Comparison of ENCODE assay signal across 21 mouse cellular contexts in genomic region chr2:92658293-92659150, GRCm38 (mm10). TPM values are rescaled to one million over a fixed set of nuclear protein-coding genes. Genes with fewer than 3 reads are reported as not detected.
DNase-seq lines count a peak whose midpoint lies in the region; ATAC-seq and TF ChIP-seq lines count a peak whose summit lies in the region.
"Had no signal": no experiment of that assay in that cellular context is flagged by ENCODE, and none has a peak within 500 bp of the region (broad histone marks: within the 10 kb centered on the region; RNA-seq: fewer than 3 reads in every experiment).

No protein-coding gene starts in this region.

- no peak for DNase-seq in midbrain, embryonic 10.5 days (ENCODE audit: low spot score)
- no peak for DNase-seq in midbrain, embryonic 14.5 days
- no peak for DNase-seq in MEL (ENCODE audit: low read depth, low spot score)
- DNase-seq in spleen, postnatal 14 days (ENCODE audit: low spot score in 2 of 2) = no peak
- DNase-seq in right cerebral cortex, postnatal 25 days = no peak
- no peak for DNase-seq in lung, postnatal 25 days (ENCODE audit: low spot score)
- DNase-seq: adrenal gland, postnatal 25 days; cerebellum, adult 11 months; cerebellum, adult 8-10 months; cerebellum, postnatal 14 days; gastrocnemius, postnatal 10 days; heart, adult 18-20 months; heart, postnatal 10 days; heart, postnatal 4 days had no signal

- no peak overlapping the region for H3K9ac ChIP-seq in midbrain, embryonic 14.5 days (replicated peaks; ENCODE audit: low read length)
- H3K9ac ChIP-seq in MEL (ENCODE audit: control insufficient read depth, low read depth, low read length, poor library complexity, severe bottlenecking) = no peak overlapping the region
- H3K9ac ChIP-seq in midbrain, embryonic 12.5 days (replicated peaks) = no peak overlapping the region
- H3K9ac ChIP-seq: embryonic facial prominence, embryonic 13.5 days; hindbrain, embryonic 13.5 days; intestine, embryonic 15.5 days had no signal

- no peaks in the 10 kb centered on the region for H3K36me3 ChIP-seq in midbrain, embryonic 10.5 days
- H3K36me3 ChIP-seq in midbrain, embryonic 14.5 days (ENCODE audit: control insufficient read depth, insufficient read depth, low read length) = no peaks in the 10 kb centered on the region
- peaks cover 0 to 18% of the 10 kb centered on the region in 2 experiments; a peak in 2 of 4 replicates for H3K36me3 ChIP-seq in MEL (ENCODE audit: control insufficient read depth in 1 of 2, insufficient read depth in 2 of 2, low read length in 2 of 2)
- H3K36me3 ChIP-seq in midbrain, embryonic 12.5 days = no peaks in the 10 kb centered on the region
- H3K36me3 ChIP-seq: embryonic facial prominence, embryonic 13.5 days; heart, embryonic 10.5 days; hindbrain, embryonic 13.5 days; intestine, embryonic 15.5 days had no signal

- H3K4me2 ChIP-seq in midbrain, embryonic 14.5 days (ENCODE audit: low read length) = no peak overlapping the region
- H3K4me2 ChIP-seq in midbrain, embryonic 12.5 days (replicated peaks) = no peak overlapping the region
- H3K4me2 ChIP-seq: embryonic facial prominence, embryonic 13.5 days; hindbrain, embryonic 13.5 days; intestine, embryonic 15.5 days had no signal

- H3K4me1 ChIP-seq in midbrain, embryonic 10.5 days = peaks cover 30% of the 10 kb centered on the region
- no peaks in the 10 kb centered on the region for H3K4me1 ChIP-seq in midbrain, embryonic 14.5 days (ENCODE audit: control insufficient read depth, insufficient read depth, low read length)
- peaks cover 20 to 23% of the 10 kb centered on the region in 2 experiments for H3K4me1 ChIP-seq in MEL (ENCODE audit: control insufficient read depth in 1 of 2, insufficient read depth in 2 of 2, low read length in 2 of 2)
- peaks cover 10% of the 10 kb centered on the region for H3K4me1 ChIP-seq in midbrain, embryonic 12.5 days
- H3K4me1 ChIP-seq: embryonic facial prominence, embryonic 13.5 days; intestine, embryonic 15.5 days had no signal

- ATAC-seq in midbrain, embryonic 14.5 days (ENCODE audit: low FRiP score, low TSS enrichment) = no peak
- peak; percentile 65; the same call in 1 of the 2 replicates for ATAC-seq in midbrain, embryonic 12.5 days (ENCODE audit: low FRiP score, low read depth)
- ATAC-seq: forebrain, embryonic 14.5 days; intestine, embryonic 15.5 days; Patski had no signal

- no peak overlapping the region for H3K4me3 ChIP-seq in midbrain, embryonic 10.5 days
- H3K4me3 ChIP-seq in midbrain, embryonic 14.5 days (replicated peaks; ENCODE audit: low read depth, low read length) = no peak overlapping the region
- no peak overlapping the region for H3K4me3 ChIP-seq in MEL (ENCODE audit: control insufficient read depth in 1 of 2, insufficient read depth in 1 of 2, low read depth in 2 of 2, low read length in 2 of 2)
- H3K4me3 ChIP-seq in midbrain, embryonic 12.5 days = no peak overlapping the region
- H3K4me3 ChIP-seq: embryonic facial prominence, embryonic 13.5 days; heart, embryonic 10.5 days; hindbrain, embryonic 13.5 days; intestine, embryonic 15.5 days had no signal

- no peak for TF ChIP-seq CTCF in MEL (IDR thresholded peaks at IDR 0.05 in 2 of 3, conservative IDR thresholded peaks at IDR 0.05 in 1 of 3; ENCODE audit: control insufficient read depth in 1 of 3, insufficient read depth in 1 of 3, low read depth in 2 of 3, low read length in 3 of 3, poor library complexity in 1 of 3, severe bottlenecking in 1 of 3)

- WGBS in midbrain, embryonic 10.5 days = 67% methylated on average over 1 of the region's 1 CpGs
- WGBS in midbrain, embryonic 14.5 days = 7% methylated on average over 1 of the region's 1 CpGs
- 24% methylated on average over 1 of the region's 1 CpGs for WGBS in midbrain, embryonic 12.5 days

- no peaks in the 10 kb centered on the region for H3K27me3 ChIP-seq in midbrain, embryonic 10.5 days (ENCODE audit: low read depth, poor library complexity, severe bottlenecking)
- no peaks in the 10 kb centered on the region for H3K27me3 ChIP-seq in midbrain, embryonic 14.5 days (ENCODE audit: control insufficient read depth, insufficient read depth, low read length)
- H3K27me3 ChIP-seq in MEL (ENCODE audit: control insufficient read depth in 1 of 2, insufficient read depth in 2 of 2, low read length in 2 of 2) = no peaks in the 10 kb centered on the region
- no peaks in the 10 kb centered on the region; the same call in 1 of the 2 replicates for H3K27me3 ChIP-seq in midbrain, embryonic 12.5 days
- H3K27me3 ChIP-seq: embryonic facial prominence, embryonic 13.5 days; hindbrain, embryonic 13.5 days had no signal

- peak overlapping the region; percentile 69 for H3K27ac ChIP-seq in midbrain, embryonic 10.5 days (replicated peaks)
- H3K27ac ChIP-seq in midbrain, embryonic 14.5 days (replicated peaks; ENCODE audit: low read depth, low read length) = no peak overlapping the region
- no peak overlapping the region for H3K27ac ChIP-seq in MEL (ENCODE audit: control insufficient read depth, low read depth, low read length)
- H3K27ac ChIP-seq in midbrain, embryonic 12.5 days (replicated peaks) = no peak overlapping the region
- H3K27ac ChIP-seq: embryonic facial prominence, embryonic 13.5 days; heart, embryonic 10.5 days; hindbrain, embryonic 13.5 days; intestine, embryonic 15.5 days had no signal

- TF ChIP-seq EP300 in MEL (IDR thresholded peaks at IDR 0.05; ENCODE audit: low read depth in 1 of 2, low read length in 2 of 2) = no peak

- no peak for TF ChIP-seq RAD21 in MEL (IDR thresholded peaks at IDR 0.05; ENCODE audit: low read depth, low read length)

- H3K9me3 ChIP-seq in midbrain, embryonic 10.5 days (replicated peaks) = 0 out of 2 replicates have a peak, but pooled peaks cover 6% of the 10 kb centered on the region
- H3K9me3 ChIP-seq in midbrain, embryonic 14.5 days (ENCODE audit: control insufficient read depth, low read length) = no peaks in the 10 kb centered on the region
- no peaks in the 10 kb centered on the region for H3K9me3 ChIP-seq in MEL (replicated peaks; ENCODE audit: insufficient read depth, low read length)
- no peaks in the 10 kb centered on the region for H3K9me3 ChIP-seq in midbrain, embryonic 12.5 days
- H3K9me3 ChIP-seq: embryonic facial prominence, embryonic 13.5 days; heart, embryonic 10.5 days; hindbrain, embryonic 13.5 days; intestine, embryonic 15.5 days had no signal

- TF ChIP-seq POLR2A in MEL (IDR thresholded peaks at IDR 0.05; ENCODE audit: control insufficient read depth in 1 of 2, insufficient read depth in 1 of 2, low read depth in 1 of 2, low read length in 2 of 2, poor library complexity in 1 of 2) = no peak

- no peaks in the 10 kb centered on the region for H3K79me2 ChIP-seq in MEL (ENCODE audit: control insufficient read depth, insufficient read depth, low read length, poor library complexity)

TF ChIP-seq in MEL, 35 proteins besides CTCF, POLR2A, EP300 and RAD21:
- TF ChIP-seq TBP (IDR thresholded peaks at IDR 0.05; ENCODE audit: low read depth, low read length) (no peak), MAFK (IDR thresholded peaks at IDR 0.05; ENCODE audit: borderline replicate concordance, low read depth, low read length) (peak; percentile 74)

RNA-seq across cellular contexts. Expression of gene Chst1, which starts 59.0 kb away (rescaled TPM):
- 5.1 and 5.7 TPM in 2 replicates for polyA plus RNA-seq in midbrain, embryonic 10.5 days (2016; fragmentation: Nextera tagmentation; extraction: Ambion mirVana)
- 25.2 and 26.1 TPM in 2 replicates for polyA plus RNA-seq in midbrain, embryonic 14.5 days (2014; fragmentation: Nextera tagmentation; extraction: Ambion mirVana)
- total RNA-seq in MEL (2012; rRNA removed) = 0.35 and 0.56 TPM in 2 replicates
- polyA plus RNA-seq in MEL (2012; ENCODE audit: insufficient read depth in 1 of 2, insufficient read length in 2 of 2, low read depth in 1 of 2, low replicate concordance in 2 of 2, missing spikeins in 1 of 2) = under 1 TPM in 1 of 2 experiments, not detected in 1; 0.14 TPM
- 14.9 and 17.2 TPM in 2 replicates for polyA plus RNA-seq in midbrain, embryonic 12.5 days (2016; fragmentation: Nextera tagmentation; extraction: Ambion mirVana)
